Mouse (Mus musculus) brain, embryonic 18.5 days (tissue): Measurements from ENCODE around the gene Map2k1.
A peak's percentile ranks its signal among the peaks of the same experiment; 100 is the strongest.
"Not testable (repeated sequence)": the region's sequence is repeated elsewhere in the genome, so short reads cannot be mapped to it uniquely, and the experiment has no call there.

Experiments used
- DNase-seq: peaks from one replicate; pipeline ENCODE4 v3.0.0-alpha.2; 2012; ENCODE audit warnings: low read depth, low spot score

Gene Map2k1

GRCm38 (mm10) chr9:64202866-64203265 lies 50.6 kb downstream of the Map2k1 start:
- DNase-seq = no peak

GRCm38 (mm10) chr9:64202331-64202730 lies 51.1 kb downstream of the Map2k1 start:
- no peak for DNase-seq

DNA sequence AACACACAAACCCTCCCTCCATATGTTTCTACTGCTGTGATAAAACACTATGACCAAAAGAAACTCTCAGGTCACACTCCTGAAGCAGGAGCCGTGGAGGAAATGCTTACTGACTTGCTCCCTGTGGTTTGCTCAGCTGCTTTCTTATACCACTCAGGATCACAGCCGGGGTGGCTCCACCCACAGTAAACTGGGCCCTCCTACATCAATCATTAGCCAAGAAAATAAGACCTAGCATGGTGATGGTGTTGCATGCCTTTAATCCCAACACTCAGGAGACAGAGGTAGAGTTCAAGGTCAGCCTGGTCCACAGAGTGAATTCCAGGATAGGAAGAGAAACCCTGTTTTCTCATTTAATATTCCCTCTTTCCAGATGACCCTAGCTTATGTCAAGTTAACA lies 53.5 kb downstream of the Map2k1 start:
- DNase-seq = no peak

- not testable (repeated sequence) for DNase-seq
These were observed 54.5 kb downstream of the Map2k1 start for GRCm38 (mm10) chr9:64198763-64199418.

- DNase-seq = no peak
These were observed 55.2 kb downstream of the Map2k1 start for GRCm38 (mm10) chr9:64198068-64198762.

GRCm38 (mm10) chr9:64197524-64197923 lies 55.9 kb downstream of the Map2k1 start:
- DNase-seq = no peak

GRCm38 (mm10) chr9:64195554-64195953 lies 57.9 kb downstream of the Map2k1 start:
- no peak for DNase-seq

DNA sequence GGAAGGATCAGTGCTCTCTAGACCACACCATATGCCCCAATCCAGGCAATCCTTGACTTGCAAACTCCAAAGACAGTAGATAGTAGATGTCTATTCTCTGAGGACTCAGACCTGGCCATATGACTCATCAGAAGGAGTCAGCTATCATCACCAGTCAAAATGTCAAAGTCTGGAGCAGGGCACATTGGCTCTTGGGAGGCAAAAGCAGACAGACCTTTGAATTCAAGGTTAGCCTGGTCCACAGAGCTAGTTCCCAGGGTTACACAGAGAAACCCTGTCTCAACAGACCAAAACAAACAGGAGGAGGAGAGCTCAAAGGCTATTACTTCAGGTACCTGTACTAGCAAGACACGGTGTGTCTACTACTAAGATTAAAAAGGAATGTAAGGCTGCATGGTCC lies 59.6 kb downstream of the Map2k1 start:
- no peak for DNase-seq

GRCm38 (mm10) chr9:64184166-64184840 lies 69.1 kb downstream of the Map2k1 start:
- DNase-seq = no peak

DNA sequence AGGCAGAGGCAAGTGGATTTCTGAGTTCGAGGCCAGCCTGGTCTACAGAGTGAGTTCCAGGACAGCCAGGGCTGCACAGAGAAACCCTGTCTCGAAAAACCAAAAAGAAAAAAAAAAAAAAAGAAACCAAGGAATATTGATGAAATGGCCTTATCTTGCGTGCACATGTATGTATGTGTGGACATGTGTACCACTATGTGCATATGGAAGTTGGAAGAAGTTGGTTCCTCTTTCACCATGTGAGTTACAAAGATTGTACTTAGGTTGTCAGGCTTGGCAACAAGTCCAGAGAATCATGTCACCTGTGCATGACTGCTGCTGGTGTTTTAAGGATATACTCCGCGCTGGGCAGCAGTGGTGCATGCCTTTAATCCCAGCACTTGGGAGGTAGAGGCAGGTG lies 70.1 kb downstream of the Map2k1 start:
- DNase-seq = not testable (repeated sequence)

DNA sequence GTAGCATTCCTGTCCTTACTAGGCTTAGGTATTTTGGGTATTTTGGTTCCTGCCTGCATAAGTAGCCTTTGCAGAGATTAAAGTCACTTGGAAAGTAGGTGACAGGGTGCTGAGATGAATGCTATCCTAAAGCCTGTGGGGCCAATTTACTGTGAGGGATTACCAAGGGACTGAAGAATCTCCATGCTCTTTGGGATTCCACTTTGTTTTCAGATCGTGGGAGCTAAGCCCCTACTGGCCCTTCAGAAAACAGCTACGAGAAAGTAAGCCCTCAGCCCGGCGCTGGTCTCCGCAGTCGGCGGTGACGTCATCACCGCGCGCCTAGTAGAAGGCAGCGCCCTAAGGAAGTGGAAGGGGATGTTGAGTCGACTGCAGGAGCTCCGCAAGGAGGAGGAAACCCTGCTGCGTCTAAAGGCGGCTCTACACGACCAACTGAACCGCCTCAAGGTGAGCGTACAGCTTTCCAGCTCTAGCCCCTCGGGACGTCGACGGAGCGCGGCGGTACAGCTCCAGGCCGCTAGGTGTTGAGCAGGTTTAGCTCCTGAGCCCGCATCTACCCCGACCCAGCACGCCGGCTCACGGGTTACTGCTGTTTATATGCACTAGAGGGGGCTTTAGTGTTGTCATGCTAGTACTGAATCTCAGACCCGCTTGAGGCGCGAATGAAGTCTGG lies 74.3 kb downstream of the Map2k1 start, which contains the start of gene Snapc5:
Gene Snapc5, plus strand, starts transcription at position 301 of the 673 bp plus-strand sequence.
- DNase-seq = peak; percentile 87

- no peak for DNase-seq
These were observed 74.8 kb downstream of the Map2k1 start for GRCm38 (mm10) chr9:64178610-64178973.

- DNase-seq = no peak
These were observed 78.1 kb downstream of the Map2k1 start for GRCm38 (mm10) chr9:64175378-64175777.

DNA sequence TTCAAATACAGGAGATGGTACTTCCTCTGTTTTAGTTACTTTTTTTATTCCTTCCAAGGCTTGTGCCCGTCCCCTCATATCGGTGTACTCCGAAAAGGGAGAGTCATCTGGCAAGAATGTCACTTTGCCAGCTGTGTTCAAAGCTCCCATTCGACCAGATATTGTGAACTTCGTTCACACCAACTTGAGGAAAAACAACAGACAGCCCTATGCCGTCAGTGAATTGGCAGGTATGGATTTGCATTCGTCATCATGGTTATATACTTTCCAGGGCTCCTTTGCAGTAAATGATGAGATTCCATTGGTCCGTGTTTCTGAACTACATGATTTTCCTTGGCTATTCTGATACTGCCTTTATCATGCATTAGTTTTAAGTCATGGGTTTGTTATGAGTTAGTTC lies 78.7 kb downstream of the Map2k1 start:
- DNase-seq = no peak

DNA sequence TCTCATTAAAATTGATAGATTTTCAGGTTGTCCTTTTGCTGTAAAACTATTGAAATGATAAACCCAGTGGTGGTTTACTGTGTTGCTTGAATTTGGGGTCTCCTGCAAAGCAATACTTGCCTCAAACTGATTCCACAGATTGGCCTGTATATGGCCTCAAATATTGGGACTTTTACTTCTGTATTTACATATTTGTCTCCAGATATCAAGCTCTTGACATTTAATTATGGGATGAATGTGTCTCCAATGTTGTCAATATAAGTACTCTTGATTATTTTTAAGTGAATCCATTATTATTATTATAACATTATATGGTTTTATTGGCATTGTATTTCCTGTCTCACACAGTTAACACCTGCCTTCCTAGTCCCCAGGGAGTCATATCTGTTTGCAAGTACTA lies 79.1 kb downstream of the Map2k1 start:
- DNase-seq = no peak

DNA sequence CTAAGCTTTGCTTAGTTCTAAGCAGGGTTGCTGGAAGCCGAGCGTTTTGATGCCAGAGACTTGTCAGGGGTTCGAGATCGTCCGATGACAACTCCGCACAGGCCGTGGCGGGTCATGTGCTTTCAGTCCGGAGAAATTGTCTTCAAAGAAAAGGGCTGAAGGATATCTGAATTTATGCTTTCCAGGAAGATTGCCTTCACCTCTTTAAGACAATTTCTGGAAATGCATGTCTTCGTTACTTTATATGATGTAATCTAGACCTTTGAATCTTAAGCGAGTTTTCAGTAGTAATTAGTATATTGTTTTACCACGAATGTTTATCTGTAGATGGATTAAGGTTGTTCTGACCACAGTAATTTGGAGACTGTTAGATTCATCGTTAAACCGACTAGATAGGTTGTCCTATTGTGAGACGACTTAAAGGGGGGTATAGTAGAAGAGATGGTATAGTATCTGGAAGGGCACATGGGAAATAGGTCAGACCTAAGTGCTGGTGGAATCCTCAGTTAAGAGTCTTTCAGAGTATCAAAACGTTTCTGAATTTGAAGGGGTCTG lies 79.7 kb downstream of the Map2k1 start:
- DNase-seq = no peak

DNA sequence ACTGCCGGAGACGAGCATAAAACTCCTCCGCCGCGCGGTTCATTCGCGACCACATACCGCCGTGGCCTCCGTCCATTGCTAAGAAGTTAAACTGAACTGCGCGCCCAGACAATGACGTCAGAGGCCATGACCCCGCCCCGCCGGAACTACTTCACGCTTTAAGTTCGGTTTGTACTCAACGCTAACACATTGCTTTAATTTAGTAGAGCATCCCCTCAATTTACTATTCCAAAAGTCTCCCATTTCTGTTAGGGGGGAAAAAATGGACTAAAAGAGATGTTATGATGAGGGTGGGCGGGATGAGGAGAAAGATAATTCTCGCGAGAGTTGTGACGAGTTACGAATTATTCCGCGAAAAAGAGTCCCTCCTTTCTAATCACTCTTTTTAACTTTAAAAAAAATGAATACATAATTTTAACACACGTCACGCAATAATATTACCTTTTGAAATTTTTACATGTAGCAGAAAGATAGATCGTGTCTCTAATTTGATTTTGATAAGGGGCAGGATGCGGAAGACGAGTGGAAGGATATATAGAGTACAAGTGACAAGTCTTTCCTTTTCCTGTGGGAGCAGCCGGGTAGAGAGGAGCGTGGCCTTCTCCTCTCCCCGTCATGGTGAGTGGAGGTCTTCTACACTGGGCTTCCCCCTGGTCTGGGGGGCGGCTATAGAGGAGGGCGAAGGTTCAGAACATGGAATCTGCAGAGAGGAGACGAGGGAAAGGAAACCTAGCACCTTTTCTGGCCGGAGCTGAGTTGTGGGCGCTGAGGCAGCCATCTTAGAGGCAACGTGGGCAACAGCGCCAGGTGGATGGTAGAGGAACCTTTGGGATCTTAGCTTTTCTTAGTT lies 80.4 kb downstream of the Map2k1 start, which contains the start of the genes Zwilch and Rpl4:
Gene Zwilch, minus strand, starts transcription at position 289 of the 850 bp plus-strand sequence.
Gene Rpl4, plus strand, starts transcription at position 560 of the 850 bp plus-strand sequence.
- DNase-seq = peak; percentile 78

DNA sequence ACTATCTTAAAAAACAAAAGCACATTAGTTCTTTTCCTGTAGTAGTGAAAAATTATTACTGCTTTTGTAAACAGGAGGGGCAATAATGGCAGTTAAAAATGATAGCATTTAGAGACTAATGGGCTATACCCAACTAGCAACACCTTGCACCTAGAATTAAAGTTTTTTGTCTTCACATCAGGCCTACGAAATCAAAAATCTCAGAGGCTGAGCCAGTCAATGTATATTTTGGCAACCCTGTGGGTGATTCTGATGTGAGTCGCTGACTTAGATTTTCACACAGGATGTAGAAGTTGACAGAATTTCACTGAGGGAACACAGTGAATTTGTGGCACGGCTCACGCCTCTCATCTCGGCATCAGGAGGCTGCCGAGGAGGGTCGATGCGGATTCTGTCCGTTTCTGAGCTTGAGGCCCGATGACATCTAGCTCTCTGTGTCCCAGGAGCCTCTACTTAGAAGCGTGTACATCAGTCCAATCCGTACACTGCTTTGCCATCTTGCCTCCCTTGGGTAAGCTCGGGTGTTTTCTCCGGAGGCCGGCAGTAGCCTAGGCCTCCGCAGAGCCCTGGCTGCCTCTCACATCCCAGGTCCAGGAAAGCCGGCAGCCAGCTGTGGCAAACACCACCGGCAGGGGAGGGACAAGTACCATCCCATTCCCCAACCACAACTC lies 81.2 kb downstream of the Map2k1 start:
- no peak for DNase-seq

- DNase-seq = not testable (repeated sequence)
These were observed 83.5 kb downstream of the Map2k1 start for GRCm38 (mm10) chr9:64169967-64170366.

- no peak for DNase-seq
These were observed 93.0 kb downstream of the Map2k1 start for GRCm38 (mm10) chr9:64160471-64160870.
